Mouse (Mus musculus): ENCODE measurements at regions not wholly inside any gene's neighbourhood (a gene's known extent, or its start where the extent isn't known, plus 50 kb on each side); places are given as distances from the start of the nearest gene placed in this dataset.
A peak's percentile ranks its signal among the peaks of the same experiment; 100 is the strongest.
"Not testable (repeated sequence)": the region's sequence is repeated elsewhere in the genome, so short reads cannot be mapped to it uniquely, and the experiment has no call there.

GRCm38 (mm10) chr13:82562576-82562975 is 779.7 kb downstream of the Cetn3 start:
- no peak for DNase-seq (ENCODE audit: low spot score in 2 of 2)

DNA sequence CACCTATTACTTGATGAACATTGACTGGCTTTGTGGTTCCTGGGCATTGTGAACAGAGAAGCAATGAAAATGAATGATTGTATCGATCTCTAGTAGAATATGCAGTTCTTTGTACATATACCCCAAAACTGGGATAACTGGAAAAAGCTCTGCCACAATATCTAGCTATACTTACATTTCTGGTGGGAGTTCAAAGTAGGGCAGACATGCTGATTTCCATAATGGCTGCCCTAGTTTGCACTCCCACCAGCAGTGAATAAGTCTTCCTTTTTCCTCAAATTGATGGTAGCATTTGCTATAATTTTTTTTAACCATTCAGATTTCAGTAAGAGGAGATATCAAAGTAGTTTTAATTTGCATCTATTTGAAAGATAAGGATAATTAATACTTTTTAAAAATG is 788.0 kb downstream of the Cetn3 start:
- DNase-seq (ENCODE audit: low spot score in 2 of 2), result no peak

DNA sequence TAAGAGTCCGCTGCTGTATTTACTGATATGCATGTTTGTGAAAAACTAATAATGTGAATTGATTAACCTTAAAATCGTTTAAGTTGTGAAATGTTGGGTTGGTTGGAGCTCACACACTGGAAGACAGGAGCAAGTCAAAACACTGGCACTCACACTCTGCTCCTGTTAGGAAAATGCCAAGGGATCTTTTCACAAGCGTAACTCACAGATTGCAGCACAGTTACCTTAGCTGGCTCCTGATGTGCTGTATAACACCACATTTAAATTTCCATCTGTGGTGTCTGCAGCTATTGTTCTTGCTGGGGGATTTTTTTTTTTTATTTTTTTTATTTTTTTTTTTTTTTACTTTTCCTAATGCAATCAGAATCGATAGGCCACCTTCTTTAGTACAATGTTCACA is 795.1 kb downstream of the Cetn3 start:
- no peak for DNase-seq (ENCODE audit: low spot score in 2 of 2)

- DNase-seq (ENCODE audit: low spot score in 2 of 2), result no peak
Measured at GRCm38 (mm10) chr13:82586335-82586734, 803.5 kb downstream of the Cetn3 start.

- peak in 1 of 2 experiments; percentile 10 for DNase-seq (ENCODE audit: low spot score in 2 of 2)
Measured at GRCm38 (mm10) chr13:82593831-82594230, 811.0 kb downstream of the Cetn3 start.

- no peak for DNase-seq (ENCODE audit: low spot score in 2 of 2)
Measured at GRCm38 (mm10) chr13:82595566-82595965, 812.7 kb downstream of the Cetn3 start.

GRCm38 (mm10) chr13:82605868-82606267 is 823.0 kb downstream of the Cetn3 start:
- DNase-seq (ENCODE audit: low spot score in 2 of 2), result not testable (repeated sequence)

- no peak for DNase-seq (ENCODE audit: low spot score in 2 of 2)
Measured at GRCm38 (mm10) chr13:82619005-82619653, 836.3 kb downstream of the Cetn3 start.

DNA sequence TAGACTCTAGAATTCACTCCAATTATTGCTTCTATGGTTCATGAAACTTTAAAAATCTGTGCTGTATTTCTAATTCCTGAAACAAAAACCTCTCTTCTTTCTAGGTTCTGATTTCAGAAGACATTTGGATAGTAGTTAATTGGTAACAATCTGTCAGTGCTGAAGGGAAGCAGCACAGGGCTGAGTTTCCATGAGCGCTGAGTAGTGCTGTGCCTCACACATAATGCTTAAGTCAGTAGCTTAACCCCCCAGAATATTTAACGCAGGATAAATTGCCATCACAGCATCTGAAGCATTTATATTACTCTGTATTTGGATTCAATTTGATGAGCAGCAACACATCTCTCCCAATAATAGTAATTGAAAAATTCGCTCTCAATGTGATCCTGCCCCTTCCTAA is 837.2 kb downstream of the Cetn3 start:
- no peak for DNase-seq (ENCODE audit: low spot score in 2 of 2)

DNA sequence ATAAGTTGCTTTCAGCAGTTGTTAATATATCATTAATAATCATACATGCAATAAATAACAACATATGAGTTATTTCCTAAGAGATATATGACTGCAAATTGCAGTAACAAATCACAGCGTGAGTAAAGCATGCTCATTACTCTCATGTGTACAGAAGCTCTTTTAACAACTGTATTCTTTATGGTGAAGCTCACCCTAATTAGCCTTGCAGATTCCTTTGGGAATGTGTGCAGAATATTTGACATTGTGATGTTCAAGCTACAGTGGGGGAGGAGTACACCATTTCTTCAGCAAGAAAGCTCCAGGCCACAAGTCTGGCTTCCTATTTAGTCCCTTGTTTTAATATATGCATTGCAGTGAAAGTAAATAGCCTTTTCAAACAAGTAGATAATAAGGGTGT is 837.9 kb downstream of the Cetn3 start:
- no peak for DNase-seq (ENCODE audit: low spot score in 2 of 2)

- not testable (repeated sequence) for DNase-seq (ENCODE audit: low spot score in 2 of 2)
Measured at GRCm38 (mm10) chr13:82628727-82629126, 845.9 kb downstream of the Cetn3 start.
